Mouse (Mus musculus): ENCODE data around the gene Slc34a3.

- no peak for TF ChIP-seq POLR2A (IDR thresholded peaks at IDR 0.05; ENCODE audit: borderline replicate concordance, insufficient read depth, low read length)
- no peak for TF ChIP-seq CTCF (IDR thresholded peaks at IDR 0.05; ENCODE audit: borderline replicate concordance, insufficient read depth, low read depth, low read length)
Measured at GRCm38 (mm10) chr2:25244144-25244543, 10.0 kb upstream of the Slc34a3 start.
